Mouse (Mus musculus) midbrain, postnatal 0 days (tissue): ENCODE results near the gene Mttp. TPM values are rescaled to one million over a fixed set of nuclear protein-coding genes. Genes with fewer than 3 reads are reported as not detected.
A peak's percentile ranks its signal among the peaks of the same experiment; 100 is the strongest.

Source experiments
- ATAC-seq: fragments of 200-750 bp; cut with Nextera tagmentation; 2 replicates; pipeline ENCODE4 v1.8.0; 2017; ENCODE audit warnings: moderate number of reproducible peaks, mild to moderate bottlenecking, moderate TSS enrichment, moderate library complexity; ENCODE audit not compliant: low FRiP score
- DNase-seq: peaks from one replicate; pipeline ENCODE4 v3.0.0-alpha.2; 2015; ENCODE audit warnings: low spot score
- H3K27ac ChIP-seq: fragments of 300-500 bp; sonication (generic); 2 replicates; pipeline ENCODE4 v1.5.1; 2014; ENCODE audit warnings: low read depth, mild to moderate bottlenecking, low read length, mixed read lengths
- H3K27me3 ChIP-seq: fragments of 300-500 bp; sonication (generic); 2 replicates; pipeline ENCODE4 v1.6.1; 2014; ENCODE audit warnings: low read length, control low read depth, mixed read lengths; ENCODE audit not compliant: insufficient read depth
- H3K36me3 ChIP-seq: fragments of 300-500 bp; sonication (generic); 2 replicates; pipeline ENCODE4 v1.6.1; 2014; ENCODE audit warnings: low read length, control low read depth, mixed read lengths; ENCODE audit not compliant: insufficient read depth
- H3K4me1 ChIP-seq: fragments of 300-500 bp; sonication (generic); 2 replicates; pipeline ENCODE4 v1.6.1; 2014; ENCODE audit warnings: mild to moderate bottlenecking, control low read depth, antibody characterized with exemption, low read length, mixed read lengths; ENCODE audit not compliant: insufficient read depth
- H3K4me2 ChIP-seq: fragments of 300-500 bp; sonication (generic); 2 replicates; pipeline ENCODE4 v1.6.1; 2014; ENCODE audit warnings: low read depth, mild to moderate bottlenecking, low read length, mixed read lengths; ENCODE audit not compliant: poor library complexity, severe bottlenecking
- H3K4me3 ChIP-seq: fragments of 300-500 bp; sonication (generic); 2 replicates; pipeline ENCODE4 v1.5.1; 2014; ENCODE audit warnings: low read depth, mild to moderate bottlenecking, low read length, moderate library complexity
- H3K9ac ChIP-seq: fragments of 300-500 bp; sonication (generic); replicated peaks from 2 replicates; pipeline ENCODE4 v1.6.1; 2014; ENCODE audit warnings: mild to moderate bottlenecking, low read length, moderate library complexity, mixed read lengths; ENCODE audit not compliant: poor library complexity, severe bottlenecking
- H3K9me3 ChIP-seq: fragments of 300-500 bp; sonication (generic); 2 replicates; pipeline ENCODE4 v1.6.1; 2016; ENCODE audit warnings: low read length, control low read depth
- CTCF ChIP-seq: IDR thresholded peaks from 2 replicates; pipeline ENCODE4 v1.5.1; 2016; ENCODE audit warnings: antibody characterized with exemption, mild to moderate bottlenecking
- WGBS: fragments of 180-500 bp; shearing (Covaris S2); extraction: QIAGEN DNeasy Blood & Tissue Kit; methylation state at CpG from one replicate; pipeline ENCODE4 v1.1.7; 2014; 5-methylcytosine and 5-hydroxymethylcytosine counted together
- polyA plus RNA-seq: library from polyadenylated mRNA; unstranded; fragments of >200 nt; fragmentation: Nextera tagmentation; extraction: Ambion mirVana; gene quantifications from 2 replicates; pipeline ENCODE4 v1.2.1, GENCODE M21; 2015
- total RNA-seq: library from RNA; depleted of rRNA; stranded (reverse); fragments of >200 nt; gene quantifications from 2 replicates; pipeline ENCODE4 v1.2.3, GENCODE M21; 2014

Mttp gene
- total and polyA plus RNA-seq, 2 experiments from 2014 or later: 4.9 to 6.7 TPM

- no peak overlapping the region for H3K27ac ChIP-seq
These were observed 39.7 kb downstream of the Mttp start for GRCm38 (mm10) chr3:138105056-138105455.

DNA sequence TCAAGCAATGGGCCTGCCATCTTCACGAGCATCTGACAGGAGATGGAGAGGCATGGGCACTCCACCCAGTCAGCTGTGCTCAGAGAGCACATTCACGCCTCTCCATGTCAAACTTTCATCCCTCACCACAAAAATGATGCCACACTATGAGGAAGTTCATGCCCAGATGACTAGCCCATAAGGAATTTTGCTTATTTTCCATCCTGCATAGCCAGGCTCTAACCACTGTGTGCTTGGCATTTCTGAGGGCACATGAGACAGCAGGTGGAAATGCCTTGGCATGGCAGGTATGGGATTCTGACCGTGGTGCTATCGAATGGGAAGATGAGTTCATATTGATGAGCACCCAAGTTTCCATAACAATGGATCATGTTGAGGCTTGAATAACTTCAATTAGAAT is 41.1 kb downstream of the Mttp start:
- no peaks in the 10 kb centered on the region for H3K4me1 ChIP-seq
- H3K9ac ChIP-seq: no peak overlapping the region
- ATAC-seq (no peak), DNase-seq (no peak)
- H3K9me3 ChIP-seq: no peaks in the 10 kb centered on the region
- no peak overlapping the region for H3K4me2 ChIP-seq
- no peak overlapping the region for H3K27ac ChIP-seq
- WGBS: 88% methylated on average over 4 of the region's 4 CpGs
- H3K4me3 ChIP-seq: no peak overlapping the region
- no peaks in the 10 kb centered on the region for H3K27me3 ChIP-seq
- peaks cover 3% of the 10 kb centered on the region; the same call in 1 of the 2 replicates for H3K36me3 ChIP-seq
- TF ChIP-seq CTCF: no peak

More at GRCm38 (mm10) chr3:138105056-138105455, 39.7 kb downstream of the Mttp start:
- Histone ChIP-seq H3K4me1 (no peaks in the 10 kb centered on the region), H3K36me3 (peaks cover 3% of the 10 kb centered on the region; the same call in 1 of the 2 replicates), H3K9me3 (no peaks in the 10 kb centered on the region), H3K27me3 (no peaks in the 10 kb centered on the region), H3K9ac (no peak overlapping the region), H3K4me2 (no peak overlapping the region), H3K4me3 (no peak overlapping the region)
- DNase-seq (no peak), ATAC-seq (no peak)
- TF ChIP-seq CTCF: no peak
- whole genome bisulfite sequencing: 64% methylated on average over 5 of the region's 5 CpGs

GRCm38 (mm10) chr3:138101936-138102335 is 42.8 kb downstream of the Mttp start:
- Histone ChIP-seq H3K27ac (no peak overlapping the region), H3K9me3 (no peaks in the 10 kb centered on the region), H3K4me1 (0 out of 2 replicates have a peak, but pooled peaks cover 1% of the 10 kb centered on the region), H3K36me3 (no peaks in the 10 kb centered on the region), H3K4me2 (no peak overlapping the region), H3K9ac (no peak overlapping the region), H3K27me3 (no peaks in the 10 kb centered on the region), H3K4me3 (no peak overlapping the region)
- ATAC-seq (no peak), DNase-seq (no peak)
- 89% methylated on average over 4 of the region's 4 CpGs for WGBS
- TF ChIP-seq CTCF: no peak

DNA sequence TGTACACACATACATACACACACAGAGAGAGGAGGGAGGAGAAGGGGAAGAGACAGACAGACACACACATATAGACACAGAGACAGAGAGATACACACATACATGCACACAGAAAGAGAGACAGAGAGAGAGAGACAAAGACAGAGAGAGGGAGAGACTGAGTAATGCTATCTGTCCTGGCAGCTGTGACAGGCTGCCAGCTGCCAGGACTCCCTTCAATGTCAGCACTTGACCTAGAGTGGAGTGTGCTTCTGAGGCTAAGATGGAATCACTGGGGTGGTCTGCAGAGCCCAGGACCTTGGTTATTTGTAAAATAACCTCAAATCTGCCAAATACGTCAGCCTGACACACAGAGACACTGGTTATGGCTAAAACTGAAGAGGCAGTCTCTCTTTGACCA is 47.0 kb downstream of the Mttp start:
- H3K9ac ChIP-seq: no peak overlapping the region
- DNase-seq (no peak), ATAC-seq (no peak)
- no peak overlapping the region for H3K4me3 ChIP-seq
- H3K4me1 ChIP-seq: 0 out of 2 replicates have a peak, but pooled peaks cover 3% of the 10 kb centered on the region
- 78% methylated on average over 1 of the region's 1 CpGs for WGBS
- no peak overlapping the region for H3K4me2 ChIP-seq
- H3K36me3 ChIP-seq: no peaks in the 10 kb centered on the region
- H3K27ac ChIP-seq: no peak overlapping the region
- no peaks in the 10 kb centered on the region for H3K9me3 ChIP-seq
- no peak for TF ChIP-seq CTCF
- no peaks in the 10 kb centered on the region for H3K27me3 ChIP-seq

DNA sequence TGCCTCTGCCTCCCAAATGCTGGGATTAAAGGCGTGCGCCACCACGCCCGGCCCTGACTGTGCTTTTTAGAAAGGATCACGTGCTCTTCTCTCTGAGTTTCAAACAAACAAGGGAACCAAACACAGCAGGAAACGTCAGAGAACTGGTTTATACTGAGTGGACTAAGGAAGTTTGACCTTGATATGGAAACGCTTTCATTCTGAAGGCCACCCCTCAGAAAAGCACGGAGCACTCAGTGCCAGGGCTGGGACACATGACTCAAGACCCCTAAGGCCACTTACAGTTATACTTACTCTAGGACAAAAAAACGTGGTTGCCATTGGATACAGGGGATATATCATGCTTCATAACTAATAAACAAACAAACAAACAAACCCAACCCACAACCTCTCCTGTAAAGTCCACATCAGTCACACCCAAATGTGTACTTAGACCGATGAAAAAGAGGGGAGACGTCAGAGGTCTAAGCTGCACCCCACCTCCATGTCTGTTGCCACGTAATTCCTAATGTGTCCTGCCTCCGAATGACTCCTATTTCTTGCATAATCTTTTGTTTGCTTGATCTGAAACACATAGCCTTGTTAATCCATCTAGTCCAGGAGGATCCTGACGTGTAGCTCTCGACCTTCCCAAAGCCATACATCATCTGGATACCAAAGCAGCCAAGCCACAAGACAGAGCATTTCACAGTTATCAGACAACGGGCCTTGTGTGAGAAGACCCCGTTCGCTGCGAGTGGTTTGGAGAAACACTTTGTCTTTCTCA is 48.3 kb downstream of the Mttp start:
- Histone ChIP-seq H3K9me3 (no peaks in the 10 kb centered on the region), H3K9ac (no peak overlapping the region), H3K27ac (no peak overlapping the region), H3K4me3 (no peak overlapping the region), H3K36me3 (no peaks in the 10 kb centered on the region), H3K4me1 (0 out of 2 replicates have a peak, but pooled peaks cover 3% of the 10 kb centered on the region), H3K27me3 (no peaks in the 10 kb centered on the region), H3K4me2 (no peak overlapping the region)
- no peak for DNase-seq
- ATAC-seq: no peak
- 85% methylated on average over 19 of the region's 19 CpGs for WGBS
- no peak for TF ChIP-seq CTCF

- ATAC-seq: peak; percentile 60; the same call in 1 of the 2 replicates
- Histone ChIP-seq H3K4me1 (0 out of 2 replicates have a peak, but pooled peaks cover 3% of the 10 kb centered on the region), H3K27ac (no peak overlapping the region), H3K36me3 (no peaks in the 10 kb centered on the region), H3K9me3 (no peaks in the 10 kb centered on the region), H3K4me2 (no peak overlapping the region), H3K27me3 (no peaks in the 10 kb centered on the region), H3K9ac (no peak overlapping the region), H3K4me3 (no peak overlapping the region)
- peak; percentile 86 for DNase-seq
- TF ChIP-seq CTCF: no peak
- 49% methylated on average over 10 of the region's 10 CpGs for WGBS
These were observed 49.0 kb downstream of the Mttp start for GRCm38 (mm10) chr3:138095718-138096117.
